Mouse (Mus musculus): ENCODE measurements around the gene Fmo3.

The Fmo3 gene

DNA sequence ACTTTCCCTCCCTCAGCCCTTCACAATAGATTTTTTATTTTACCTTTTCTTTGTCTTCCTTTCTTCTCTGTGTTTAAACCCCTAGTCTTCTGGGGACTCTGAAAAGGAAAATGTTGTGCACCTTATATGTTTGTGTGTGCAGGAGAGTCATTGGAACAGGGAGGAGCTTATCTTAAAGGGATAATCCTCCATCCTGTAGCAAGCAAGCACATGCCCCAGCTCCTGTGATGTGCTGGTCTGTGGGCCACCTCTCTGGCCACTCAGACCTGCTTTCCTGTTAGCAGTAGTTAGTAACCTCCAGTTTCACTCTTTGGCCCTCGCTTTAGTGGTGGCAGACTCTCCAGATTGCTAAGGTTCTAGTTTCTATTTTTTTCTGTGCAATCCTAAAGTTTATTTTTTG lies at the start of gene Fmo3:
Fmo3 (minus strand) TSS at position 101 of the 400 bp plus-strand sequence.
- DNase-seq = no peak

DNA sequence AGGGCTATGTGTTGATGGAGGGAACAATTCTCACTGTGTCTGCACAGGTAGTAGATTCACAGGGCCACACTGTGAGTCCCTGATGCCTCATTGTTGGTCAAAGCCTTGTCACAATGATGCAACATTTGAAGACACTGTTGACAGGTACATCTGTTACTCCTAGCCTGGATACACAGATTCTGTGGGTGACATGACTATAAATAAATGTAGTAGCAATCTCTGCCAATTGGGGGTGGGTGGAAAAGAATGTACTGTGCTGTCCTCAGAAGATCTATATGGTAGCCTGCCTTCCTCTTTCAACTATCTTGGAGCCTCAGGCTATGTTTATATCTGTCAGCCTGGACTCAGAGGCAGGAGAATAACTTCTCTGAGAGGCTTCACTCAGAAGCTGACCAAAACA lies 38.7 kb upstream of the Fmo3 start:
- no peak for DNase-seq

DNA sequence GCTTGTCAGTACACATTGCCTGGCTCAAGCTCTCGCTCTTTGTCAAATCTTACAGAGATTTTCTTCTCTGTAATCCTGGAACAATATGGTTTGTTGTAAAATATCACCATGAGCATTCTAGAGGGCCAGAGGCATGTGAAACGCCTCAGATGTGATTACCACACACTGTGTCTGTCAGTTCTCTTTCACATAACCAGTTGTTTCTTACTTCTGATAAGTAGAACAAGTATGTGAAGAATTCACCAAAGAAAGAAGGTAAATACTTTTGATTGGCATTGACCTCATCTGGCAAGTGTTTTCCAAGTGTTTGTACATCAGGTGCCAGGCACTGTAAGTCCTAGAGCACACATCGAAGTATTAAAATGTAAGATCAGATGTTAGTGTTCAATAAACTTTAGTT lies 24.9 kb upstream of the Fmo3 start:
- DNase-seq = no peak

DNA sequence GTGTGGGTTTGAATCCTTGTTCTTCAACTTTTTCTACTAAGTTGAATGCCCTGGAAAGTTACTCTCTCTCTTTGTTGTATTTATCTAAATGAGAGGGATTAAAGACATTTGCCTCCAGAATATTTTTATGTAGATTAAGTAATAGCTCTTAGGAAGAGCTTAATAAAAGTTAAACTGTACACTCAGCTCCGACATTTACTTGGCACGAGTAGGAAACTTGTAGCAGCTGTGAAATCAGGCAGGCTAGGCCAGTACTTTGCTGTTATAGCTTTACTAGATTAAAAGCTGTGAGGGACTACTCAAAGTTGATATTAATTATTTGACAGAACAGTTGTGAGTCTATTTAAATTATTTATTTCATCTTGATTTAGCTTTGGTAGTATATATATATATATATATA lies 19.2 kb upstream of the Fmo3 start:
- no peak for DNase-seq

DNA sequence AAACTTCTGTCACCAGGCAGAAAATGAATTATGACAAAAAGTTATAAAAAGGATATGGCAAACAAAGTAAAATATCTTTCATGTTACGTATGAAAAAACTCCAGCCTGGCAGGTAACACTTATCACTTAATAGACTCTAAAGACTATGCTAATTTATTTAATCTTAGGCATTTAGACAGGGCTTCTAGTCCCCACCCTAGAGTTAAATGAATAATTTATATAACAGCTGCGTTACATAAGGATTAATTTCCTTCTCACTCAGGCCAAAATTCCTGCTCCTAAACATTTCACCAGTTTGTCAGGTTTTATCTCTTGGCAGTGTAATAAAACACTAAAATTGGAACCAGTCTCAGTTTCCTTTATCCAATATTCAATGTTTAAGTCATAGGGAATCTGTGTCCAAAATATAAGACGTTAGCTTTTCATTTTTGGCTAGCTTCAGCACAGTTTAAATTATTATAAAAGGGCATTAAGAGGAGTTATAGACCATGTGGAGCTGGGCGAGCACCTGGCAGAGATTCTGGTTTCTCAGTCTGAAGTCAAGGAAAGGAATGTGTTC lies 17.0 kb upstream of the Fmo3 start:
- DNase-seq = no peak

DNA sequence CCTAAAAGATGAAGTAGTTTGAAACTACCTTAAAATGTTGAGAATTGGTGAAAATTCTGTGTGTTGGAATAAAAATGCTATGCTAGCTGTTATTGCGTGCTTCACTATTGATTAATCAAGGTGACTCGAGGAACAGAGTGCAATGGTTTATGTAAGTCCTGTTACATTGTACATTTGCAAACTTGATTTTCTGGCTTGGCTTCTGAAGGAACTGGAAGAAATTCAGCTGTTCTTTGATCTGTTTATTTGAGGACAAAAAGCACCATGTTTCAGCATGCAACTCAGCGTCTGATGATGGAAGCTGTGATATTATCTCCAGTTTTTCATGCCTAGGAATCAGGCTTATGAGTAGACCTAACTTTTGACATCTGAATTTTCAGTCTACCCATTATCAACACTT lies 3.2 kb upstream of the Fmo3 start:
- no peak for DNase-seq

DNA sequence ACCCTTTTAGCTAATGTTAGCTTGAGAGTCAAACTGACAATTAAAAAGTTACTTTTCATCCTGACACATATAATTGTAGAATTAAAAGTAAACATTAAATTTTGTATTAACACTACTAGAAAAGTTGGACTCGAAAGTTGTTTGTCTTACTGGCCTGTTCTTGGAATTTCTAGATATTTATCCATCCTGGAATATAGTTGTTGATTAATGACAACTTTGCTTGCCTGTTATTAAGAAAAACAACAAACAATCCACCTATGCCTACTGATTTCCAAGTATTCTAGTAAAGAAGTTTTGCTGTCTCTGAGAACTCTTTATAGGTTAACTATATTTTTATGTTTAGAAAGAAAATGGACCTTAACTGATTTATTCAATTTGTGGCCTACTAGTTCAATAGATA lies 2.4 kb upstream of the Fmo3 start:
- no peak for DNase-seq

DNA sequence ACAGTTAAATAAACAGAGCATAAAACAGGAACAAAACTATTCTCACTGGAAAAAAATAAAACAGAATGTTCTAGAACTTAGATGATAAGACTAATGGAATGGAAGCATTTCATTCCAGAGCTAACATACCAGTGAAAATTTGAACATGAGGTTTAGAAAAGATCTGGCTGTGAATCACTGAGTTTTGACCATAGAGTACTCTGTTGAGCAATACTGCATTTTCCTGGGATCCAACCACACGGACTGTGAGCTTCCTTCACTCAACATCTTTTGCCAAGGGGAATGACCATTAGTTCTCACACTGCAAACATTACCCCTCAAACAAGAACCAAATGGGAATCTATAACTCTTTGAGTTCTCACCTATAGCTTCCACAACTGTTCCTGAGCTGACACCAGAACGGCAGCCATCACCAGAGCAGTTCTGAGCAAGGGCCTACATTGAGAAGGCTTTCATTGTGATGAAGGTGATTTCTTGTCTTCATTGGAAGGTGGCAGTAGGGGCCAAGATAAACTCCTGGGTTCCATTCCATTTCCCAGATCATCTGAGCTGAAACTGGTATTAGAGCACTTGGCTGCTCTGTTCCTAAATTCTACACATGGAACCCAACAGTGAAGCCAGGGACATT lies 1.9 kb upstream of the Fmo3 start:
- DNase-seq = no peak

DNA sequence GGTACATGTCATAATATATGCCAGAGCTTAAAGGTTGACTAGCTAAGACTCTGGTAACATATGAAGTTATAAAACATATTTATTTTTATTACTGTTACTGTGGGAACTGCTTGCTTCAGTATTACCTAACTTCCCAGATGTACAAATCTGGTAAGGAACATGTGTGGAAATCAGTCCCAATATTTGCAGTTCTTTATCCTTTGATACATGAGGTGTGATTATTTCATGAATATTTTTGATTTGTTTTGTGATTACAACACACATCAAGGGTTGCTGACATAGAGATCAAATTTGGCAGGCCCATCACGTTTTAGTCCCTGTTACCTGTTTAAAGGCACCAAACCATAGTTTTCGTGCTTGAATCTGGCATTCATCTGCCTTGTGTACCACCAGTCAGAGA lies 20.8 kb downstream of the Fmo3 start:
- no peak for DNase-seq

DNA sequence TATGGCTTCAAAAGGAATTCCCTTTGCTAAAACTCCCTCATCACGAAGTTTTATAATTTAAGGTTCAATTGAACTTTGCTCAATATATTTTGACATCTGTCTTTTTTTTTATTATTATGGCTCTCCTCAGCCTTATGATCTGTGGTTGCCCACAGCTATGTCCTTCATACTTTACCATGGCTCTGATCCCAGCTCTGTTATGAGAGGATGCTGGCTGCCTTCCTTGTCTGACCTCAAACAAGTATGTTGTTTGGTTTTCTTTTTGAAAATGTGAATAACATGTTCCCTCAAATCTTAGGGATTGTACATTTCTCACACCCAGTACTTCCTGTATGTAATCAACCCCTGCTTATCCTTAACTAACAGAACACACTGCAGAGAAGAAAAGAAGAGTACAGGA lies 26.9 kb downstream of the Fmo3 start:
- DNase-seq = no peak

DNA sequence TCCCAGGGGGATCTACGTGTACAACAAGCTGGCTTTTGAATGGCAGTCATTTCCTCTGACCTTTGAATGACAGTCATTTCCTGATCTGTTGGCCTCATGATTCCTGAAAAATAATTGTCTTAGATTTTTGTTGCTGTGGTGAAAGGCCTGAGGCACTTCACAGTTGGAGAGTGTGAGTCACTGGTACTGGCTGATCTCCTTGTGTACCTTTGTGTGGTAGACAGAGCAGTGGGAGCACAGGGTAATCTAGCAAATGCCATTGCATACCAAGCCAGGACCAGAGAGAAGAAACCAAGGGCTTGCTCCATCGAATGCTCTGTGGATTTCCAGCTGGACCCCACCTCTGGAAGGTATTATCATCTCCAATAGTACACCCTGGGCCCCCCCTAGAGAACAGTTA lies 31.2 kb downstream of the Fmo3 start:
- no peak for DNase-seq

DNA sequence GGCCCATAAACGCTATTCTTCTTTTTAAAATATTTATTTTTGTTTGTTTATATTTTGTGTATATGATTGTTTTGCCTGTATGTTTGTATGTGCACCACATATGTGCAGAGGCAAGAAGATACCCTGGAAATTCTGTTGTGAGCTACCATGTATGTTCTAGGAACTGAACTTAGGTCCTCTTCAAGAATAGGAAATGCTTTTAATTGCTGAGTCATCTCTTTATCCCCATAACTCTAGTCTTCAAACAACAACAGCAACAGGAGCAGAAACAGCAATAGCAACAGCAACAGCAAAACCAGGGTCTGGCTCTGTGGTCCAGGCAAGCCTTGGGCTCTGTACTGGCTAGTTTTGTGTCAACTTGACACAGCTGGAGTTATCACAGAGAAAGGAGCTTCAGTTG lies 34.6 kb downstream of the Fmo3 start:
- DNase-seq = no peak

DNA sequence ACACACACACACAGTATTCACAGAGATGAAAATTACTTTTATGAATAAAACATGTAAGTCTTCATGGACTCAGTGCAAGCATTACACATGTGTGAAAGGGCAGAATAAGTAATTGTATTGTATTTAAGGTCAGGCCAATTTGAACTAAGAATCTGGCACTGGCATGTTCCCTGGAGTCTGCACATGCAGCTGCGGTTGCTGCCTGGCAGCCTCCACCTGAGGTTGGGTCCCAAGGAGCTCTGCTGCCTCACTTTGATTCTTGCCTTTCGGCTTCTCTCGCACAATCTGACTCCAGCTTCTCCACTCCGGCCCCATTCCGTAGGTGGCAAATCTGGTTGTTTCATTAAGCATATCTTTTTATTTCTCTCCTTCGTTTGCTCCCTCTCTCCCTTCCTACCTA lies 36.4 kb downstream of the Fmo3 start:
- no peak for DNase-seq

DNA sequence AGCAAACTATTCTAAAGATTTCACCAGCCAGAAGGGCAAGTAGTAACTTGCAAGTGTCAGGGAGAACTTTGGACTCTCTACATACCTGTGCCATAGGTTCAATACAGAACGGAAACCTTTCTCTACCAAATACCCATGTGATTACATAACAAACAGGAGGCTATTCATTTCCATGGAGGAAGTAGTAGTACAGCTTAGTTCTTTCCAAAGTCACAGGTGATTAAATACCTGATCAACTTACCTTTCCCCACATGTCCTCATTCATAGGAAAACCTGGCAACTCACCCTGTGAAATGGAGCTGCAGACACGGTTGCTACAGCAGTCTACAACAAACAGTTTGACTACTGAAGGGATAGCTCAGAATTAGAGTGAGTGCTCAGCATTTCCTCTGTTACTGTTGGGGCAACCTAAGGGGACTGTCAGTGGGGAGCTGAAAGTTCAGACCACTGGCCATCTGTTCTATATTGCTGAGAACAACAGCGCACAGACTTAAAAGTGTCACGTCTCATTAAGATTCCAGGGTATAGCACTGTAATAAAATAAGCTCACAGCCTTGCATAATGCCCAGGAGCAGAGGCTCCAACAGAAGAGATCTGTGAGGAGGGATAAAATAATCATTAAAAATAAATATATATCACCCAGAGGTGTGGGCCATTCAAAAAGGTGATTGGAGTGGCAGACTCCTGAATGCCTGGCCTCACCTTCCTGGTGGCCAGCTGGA lies 37.3 kb downstream of the Fmo3 start:
- DNase-seq = no peak

DNA sequence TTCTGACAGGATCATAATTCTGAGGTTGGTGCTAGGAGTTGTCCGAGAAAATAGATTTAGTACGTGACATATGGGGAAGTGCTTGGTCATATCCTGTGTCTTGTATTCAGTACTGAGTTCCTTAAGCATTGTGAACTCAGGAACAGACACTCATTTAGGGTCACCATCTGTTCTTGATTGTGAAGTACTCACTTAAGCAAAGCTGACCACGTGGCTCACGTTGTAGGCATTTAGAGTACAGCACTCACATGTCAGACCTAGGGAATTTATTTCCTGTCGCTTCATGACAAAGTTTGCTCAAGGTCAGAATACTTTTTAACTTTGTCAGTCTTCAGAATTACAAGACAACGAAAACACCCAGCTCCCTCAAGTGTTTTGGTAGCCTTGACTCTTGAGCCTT lies 40.6 kb downstream of the Fmo3 start:
- no peak for DNase-seq

DNA sequence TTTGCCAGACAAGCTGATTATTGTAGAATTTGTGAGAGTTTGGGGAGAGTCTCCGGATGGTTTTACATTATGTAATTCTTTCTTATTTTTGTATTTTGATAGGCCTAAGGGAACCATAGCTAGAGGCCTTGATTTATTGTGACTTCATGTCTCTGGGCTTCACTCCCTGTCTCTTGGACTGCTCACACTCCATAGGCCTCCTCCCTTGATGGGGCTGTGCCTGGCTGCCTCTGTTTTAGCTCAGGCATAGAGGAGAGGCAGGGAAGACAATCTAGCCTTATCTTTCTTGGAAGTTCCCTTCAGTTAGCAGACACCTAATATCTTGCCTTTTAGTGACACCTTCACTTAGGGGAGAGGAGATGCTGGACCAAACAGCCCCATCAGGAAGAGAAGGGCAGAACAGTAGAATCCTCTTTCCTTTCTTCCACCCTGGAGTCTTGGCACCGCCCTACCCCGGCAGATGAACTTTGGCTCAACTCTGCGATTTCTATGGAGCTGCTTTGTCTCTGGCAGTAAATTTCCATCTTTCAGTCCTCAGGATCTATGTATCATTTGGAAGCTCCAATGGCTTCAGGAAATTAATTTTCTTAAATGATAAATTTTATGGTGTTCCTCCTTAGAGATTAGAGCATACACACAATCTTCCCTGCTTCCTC lies 45.5 kb downstream of the Fmo3 start:
- DNase-seq = no peak

DNA sequence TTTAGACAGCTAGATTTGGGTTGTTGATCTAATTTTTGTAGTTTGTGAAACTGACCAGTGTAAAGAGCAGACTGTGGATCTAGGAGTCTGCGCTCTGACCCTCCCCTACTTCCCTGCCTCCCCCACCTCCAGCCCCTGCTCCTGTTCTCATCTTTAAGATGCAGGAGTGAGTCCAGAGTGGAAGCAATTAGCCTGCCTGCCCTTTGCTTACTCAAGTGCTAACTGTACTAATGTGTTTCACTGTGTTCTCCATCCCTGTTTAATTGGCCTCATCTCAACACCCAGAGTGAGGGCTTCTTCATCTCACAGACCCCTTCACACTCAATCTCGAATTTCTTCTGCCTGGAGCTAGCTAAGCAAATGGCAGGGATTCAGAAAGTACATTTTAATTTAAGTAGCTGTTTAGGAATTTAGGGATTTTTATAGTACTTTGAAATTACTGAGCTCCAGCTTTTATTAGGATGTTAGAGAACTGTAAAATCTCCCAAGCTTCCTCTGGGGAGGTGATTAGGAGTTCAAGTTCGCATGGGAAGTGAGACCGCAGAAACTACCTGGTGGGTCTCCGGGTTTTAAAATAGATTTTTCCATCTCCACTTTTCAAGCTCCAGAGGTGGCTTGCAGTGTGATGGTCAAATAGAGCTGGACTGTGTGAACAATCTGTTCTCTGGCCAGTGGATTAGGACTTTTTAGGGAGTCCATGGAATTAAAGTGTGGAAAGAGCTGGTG lies 46.2 kb downstream of the Fmo3 start:
- no peak for DNase-seq

DNA sequence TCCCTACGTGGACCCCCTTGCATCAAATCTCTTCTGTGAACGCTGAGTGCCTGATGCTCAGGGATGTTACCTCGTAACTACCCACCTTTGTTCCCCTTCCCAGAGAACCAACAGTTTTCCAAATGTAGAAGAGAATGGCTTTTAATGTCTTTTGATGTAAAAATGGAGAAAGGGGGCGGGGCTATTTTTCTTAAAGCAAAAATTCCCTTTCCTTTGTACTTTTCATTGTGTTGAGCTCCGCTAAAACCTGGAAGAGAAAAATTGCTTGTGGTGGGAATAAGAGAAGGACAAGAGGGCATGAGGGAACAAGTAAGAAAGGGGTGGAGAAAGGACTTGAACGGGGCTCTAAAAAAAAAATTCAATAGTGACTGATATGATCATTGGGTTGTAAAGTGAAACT lies 46.9 kb downstream of the Fmo3 start, which contains the start of gene Fmo6:
Fmo6 (minus strand) TSS at position 101 of the 400 bp plus-strand sequence.
- no peak for DNase-seq

DNA sequence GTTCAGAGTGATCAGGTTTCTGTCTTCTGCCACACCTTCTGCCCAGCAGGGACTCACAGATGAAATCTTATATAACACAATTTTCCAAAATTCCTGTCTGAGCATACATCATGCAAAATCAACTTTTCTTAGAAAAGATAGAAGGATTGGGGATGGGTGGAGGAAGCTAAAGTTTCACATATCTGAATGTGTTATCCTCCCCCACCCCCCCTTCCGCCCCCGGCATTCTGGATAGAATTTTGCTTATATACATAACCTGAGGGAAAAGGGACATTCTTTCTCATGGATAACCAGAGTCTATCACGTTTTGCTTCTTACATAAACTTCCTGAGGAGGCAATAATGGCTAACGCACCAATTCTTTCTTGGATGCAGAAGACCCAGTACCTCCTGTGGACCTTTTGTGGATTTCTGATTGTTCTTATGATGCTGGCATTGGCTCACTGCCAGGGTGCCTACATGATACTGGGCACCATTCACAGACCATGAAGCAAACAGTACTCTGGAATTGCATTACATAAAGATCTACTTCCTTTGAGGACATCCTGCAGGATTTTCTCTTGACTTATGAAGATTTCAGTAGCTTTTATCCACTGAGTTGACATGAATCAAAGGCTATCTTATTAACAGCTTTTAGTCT lies 49.8 kb downstream of the Fmo3 start:
- no peak for DNase-seq

DNA sequence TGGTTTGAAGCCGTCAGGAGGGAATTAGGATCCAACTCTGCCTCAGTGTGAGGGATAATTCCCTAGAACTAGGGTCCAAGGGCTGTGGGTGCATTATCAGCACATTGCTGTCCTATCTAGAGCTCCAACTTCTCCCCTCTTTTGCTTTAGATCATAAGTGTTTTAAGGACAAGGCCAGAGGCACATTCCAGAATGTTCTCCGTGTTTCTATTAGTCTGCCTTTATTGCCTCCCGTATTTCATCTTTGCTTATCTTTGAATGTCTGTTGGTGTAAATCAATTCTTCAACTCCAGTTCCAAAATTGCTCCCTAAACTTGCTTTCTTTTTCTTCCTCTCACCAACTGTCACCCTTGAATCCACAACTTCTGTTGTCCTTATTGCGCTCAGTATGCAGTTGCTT lies 51.9 kb downstream of the Fmo3 start:
- no peak for DNase-seq

DNA sequence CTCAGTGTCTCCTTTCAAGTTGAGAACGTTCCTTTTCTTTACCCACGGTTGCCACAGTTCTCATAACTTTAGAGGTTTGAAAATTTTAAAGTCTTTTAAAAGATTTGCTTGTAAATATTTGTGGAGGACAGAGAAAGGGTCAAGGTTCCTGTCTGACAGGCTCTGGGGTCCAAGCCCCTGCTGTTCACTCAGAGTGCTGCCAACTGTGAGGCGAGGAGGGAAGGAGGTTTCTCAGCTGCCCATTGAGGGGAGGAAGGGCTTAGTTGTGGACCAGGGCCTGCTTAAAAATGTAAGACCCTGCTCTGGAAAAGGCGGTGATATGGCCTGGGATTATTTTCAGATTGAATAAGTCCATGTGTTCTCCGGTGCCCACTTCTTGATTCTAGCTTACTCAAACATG lies 52.4 kb downstream of the Fmo3 start:
- no peak for DNase-seq

DNA sequence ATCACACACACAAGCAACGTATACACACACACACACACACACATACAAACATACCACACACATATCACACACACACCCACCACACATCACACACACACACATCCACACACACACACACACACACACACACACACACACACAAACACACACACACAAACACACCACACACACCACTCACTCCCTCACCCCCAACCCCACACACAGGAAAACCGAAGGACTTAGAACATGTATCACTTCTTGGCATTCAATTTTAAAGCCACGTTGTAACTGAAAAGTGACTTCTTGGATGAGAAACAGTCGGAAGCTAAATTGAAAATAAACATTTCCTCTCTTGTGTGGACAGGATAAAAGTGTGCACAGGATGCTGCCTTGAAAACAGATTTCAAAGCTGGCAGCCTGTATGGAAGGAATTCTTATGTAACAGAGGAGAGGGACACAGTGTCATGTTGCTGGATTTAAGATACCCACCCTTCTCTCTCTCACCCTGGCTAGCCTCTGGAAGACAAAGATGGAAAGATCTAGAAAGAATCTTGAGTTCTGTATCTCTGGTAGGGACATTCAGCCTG lies 52.9 kb downstream of the Fmo3 start:
- DNase-seq = no peak

DNA sequence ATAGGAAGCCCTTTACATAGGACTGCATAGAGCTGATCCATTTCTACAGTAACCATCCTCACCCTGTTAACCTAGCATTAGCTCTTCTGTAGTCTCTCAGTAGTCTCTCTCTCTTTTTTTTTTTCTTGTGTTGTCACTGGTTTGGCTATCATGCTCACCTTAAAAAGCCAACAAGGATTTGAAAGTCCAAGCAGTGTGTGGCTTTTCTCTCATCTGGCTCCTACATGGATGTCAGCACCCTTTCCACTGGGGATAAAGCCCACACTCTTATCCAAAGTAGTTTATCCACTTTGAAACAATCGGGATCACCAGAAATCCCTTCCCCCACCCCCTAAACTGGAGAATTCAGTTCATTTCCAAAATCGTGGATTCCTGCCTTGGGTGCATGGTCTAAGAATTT lies 53.7 kb downstream of the Fmo3 start:
- DNase-seq = no peak

Measured in thymus, postnatal 14 days (tissue).